Mouse (Mus musculus): ENCODE measurements around the gene Tex21.

GRCm38 (mm10) chr12:76287986-76288385, 41.4 kb upstream of the Tex21 start:
- TF ChIP-seq CTCF (IDR thresholded peaks at IDR 0.05; ENCODE audit: low read depth) = no peak
- no peak for TF ChIP-seq EP300 (IDR thresholded peaks at IDR 0.05; ENCODE audit: low read depth)

Measured in heart, postnatal 0 days (tissue).